Mouse (Mus musculus) bone marrow, adult 2 months (tissue): Measurements from ENCODE around the gene Pithd1.

Source experiments
- CTCF ChIP-seq: fragments of 200-500 bp; IDR thresholded peaks from 2 replicates; pipeline ENCODE4 v1.5.1; 2011; ENCODE audit warnings: low read length, control low read depth; ENCODE audit not compliant: control insufficient read depth, insufficient read depth
- POLR2A ChIP-seq: fragments of 200-500 bp; IDR thresholded peaks from 2 replicates; pipeline ENCODE4 v1.6.1; 2011; ENCODE audit warnings: low read depth, mild to moderate bottlenecking, control low read depth, low read length, borderline replicate concordance; ENCODE audit not compliant: control insufficient read depth

- no peak for TF ChIP-seq CTCF
- TF ChIP-seq POLR2A: no peak
Measured at GRCm38 (mm10) chr4:135934708-135935500, 52.2 kb downstream of the Pithd1 start.
